Mouse (Mus musculus) adrenal gland, adult 2 months (tissue): ENCODE results near the gene Fras1. TPM values are rescaled to one million over a fixed set of nuclear protein-coding genes. Genes with fewer than 3 reads are reported as not detected.
A peak's percentile ranks its signal among the peaks of the same experiment; 100 is the strongest.

Experiments
- DNase-seq: peaks from one replicate; pipeline ENCODE4 v3.0.0; 2021
- polyA plus RNA-seq: library from polyadenylated mRNA; depleted of rRNA; stranded (reverse); fragments of >200 nt; gene quantifications from 2 replicates; pipeline ENCODE4 v1.2.3, GENCODE M21; 2012; rRNA removed
- total RNA-seq, 2 experiments: library from RNA; stranded (reverse); gene quantifications; 2 replicates each; pipeline ENCODE4 v1.2.3; 2021

The Fras1 gene
- total and polyA plus RNA-seq, 3 experiments, result 0.48 to 1.8 (median 1.6) TPM

DNA sequence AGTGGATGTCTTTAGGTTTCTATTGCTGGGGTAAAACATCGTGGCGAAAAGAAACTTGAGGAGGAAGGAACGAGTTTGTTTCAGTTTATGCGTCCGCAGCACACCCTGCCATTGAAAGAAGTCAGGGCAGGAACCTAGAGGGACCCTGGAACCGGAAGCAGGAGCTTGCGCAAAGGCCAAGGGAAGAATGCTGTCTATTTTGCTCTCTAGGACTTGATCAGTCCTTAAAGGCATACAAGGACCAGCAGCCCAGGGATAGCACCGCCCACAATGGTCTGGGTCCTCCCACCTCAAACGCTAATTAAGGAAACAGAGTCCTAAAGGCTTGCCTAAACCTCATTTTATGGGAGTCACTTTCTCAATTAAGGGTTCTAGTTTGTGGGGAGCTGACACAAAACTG, 418.7 kb downstream of the Fras1 start:
- peak; percentile 38 for DNase-seq

GRCm38 (mm10) chr5:96792936-96793718, 419.4 kb downstream of the Fras1 start, which contains the start of gene Anxa3:
Gene Anxa3 (plus strand): TSS chr5:96793339.
- DNase-seq, result peak; percentile 63

- no peak for DNase-seq
Measured at GRCm38 (mm10) chr5:96793953-96794635, 420.3 kb downstream of the Fras1 start.

DNA sequence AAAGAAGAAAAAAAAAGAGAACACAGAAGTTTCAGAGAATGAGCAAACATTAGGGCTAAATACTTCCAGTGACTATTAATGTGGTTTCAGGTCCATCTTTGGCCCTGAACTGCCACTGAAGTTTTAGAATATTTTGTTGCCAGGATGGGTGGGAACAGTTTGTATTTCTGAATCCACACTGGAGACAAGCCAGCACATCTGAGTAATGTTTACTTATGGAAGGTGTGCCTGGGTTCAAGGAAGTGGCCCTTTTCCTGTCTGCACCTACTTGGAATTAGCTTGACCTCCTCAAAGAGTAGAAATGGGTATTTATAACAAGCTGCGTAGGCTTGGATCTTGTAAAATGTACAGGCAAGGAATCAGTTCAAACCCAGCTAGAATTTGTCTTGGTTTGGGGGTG, 422.0 kb downstream of the Fras1 start:
- peak; percentile 12 for DNase-seq

GRCm38 (mm10) chr5:96797465-96797864, 423.7 kb downstream of the Fras1 start:
- DNase-seq, result no peak

DNA sequence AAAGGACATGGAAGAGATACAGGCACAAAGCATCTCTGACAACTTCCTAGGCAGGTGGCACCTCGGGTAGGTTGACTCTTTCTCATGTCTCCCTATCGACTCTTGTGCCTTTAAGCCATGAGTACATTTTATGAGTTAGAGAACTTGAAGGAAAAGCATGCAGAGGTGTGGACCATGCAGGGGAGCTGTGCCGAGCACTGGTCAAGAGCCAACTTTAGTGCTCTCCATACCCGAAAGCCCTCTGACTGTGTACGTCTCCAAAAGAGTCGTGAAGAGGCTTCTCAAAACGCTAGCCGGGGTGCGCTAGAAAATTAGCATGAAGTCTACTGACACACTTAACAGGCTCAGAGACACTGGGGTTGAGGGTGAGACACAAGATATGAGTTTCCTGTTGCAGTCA, 425.4 kb downstream of the Fras1 start:
- no peak for DNase-seq

DNA sequence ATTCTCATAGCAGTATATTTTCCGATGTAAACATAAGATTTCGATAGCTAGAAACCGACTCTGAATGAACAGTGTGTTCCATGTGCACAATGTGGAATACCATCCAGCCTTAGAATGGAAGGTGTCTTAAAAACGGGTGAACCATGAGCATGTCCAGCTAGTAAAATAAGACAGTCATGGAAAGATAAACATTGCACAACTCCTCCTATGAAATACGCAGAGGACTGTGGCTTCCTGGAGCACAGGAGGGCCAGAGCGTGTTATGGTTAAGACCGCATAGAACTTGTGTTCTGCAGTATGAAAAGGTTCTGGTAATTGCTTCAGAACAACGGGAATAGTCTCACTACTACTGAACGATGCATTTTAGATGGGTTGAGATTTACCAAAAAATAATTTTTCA, 426.2 kb downstream of the Fras1 start:
- DNase-seq, result no peak

- no peak for DNase-seq
Measured at GRCm38 (mm10) chr5:96802185-96802584, 428.4 kb downstream of the Fras1 start.

DNA sequence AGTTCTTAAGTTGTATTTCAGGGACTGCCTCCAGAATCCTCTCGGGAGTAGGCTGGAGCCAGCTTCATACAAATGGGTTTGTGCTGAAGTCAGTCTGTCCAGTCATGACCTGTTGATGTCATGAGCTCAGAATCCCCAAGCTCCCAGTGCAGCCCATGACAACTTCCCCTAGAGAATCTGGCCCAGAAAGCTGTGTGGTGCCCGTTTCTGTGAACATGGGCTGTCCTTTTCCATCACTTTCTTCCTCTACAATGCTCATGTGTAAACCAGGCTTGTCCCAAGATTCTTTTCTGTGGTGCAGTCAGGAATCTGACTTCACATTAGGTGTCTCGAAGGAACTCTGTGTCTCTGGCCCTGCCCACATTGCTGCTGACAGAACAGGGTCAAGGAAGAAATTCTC, 429.3 kb downstream of the Fras1 start:
- peak; percentile 24 for DNase-seq

GRCm38 (mm10) chr5:96804304-96804703, 430.5 kb downstream of the Fras1 start:
- DNase-seq, result peak; percentile 58

DNA sequence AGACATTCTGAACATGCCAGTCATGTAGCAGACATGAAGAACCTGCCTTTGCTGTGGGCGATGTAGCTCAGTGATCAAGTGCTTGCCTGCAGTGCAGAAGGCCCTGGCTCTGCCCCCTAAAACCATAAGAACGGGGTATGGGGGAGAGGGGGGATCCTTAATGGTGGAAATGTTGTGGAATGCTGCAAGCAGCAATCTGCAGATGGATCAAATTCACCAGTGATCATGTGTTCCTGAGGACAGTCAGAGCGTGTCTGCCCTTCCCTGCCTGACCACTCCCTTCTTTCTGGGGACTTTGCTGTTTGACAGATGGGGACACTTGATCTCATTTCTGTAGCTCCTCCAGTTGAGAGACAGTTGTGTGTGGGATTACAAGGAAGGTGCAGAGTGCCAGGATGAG, 431.1 kb downstream of the Fras1 start:
- DNase-seq, result no peak

DNA sequence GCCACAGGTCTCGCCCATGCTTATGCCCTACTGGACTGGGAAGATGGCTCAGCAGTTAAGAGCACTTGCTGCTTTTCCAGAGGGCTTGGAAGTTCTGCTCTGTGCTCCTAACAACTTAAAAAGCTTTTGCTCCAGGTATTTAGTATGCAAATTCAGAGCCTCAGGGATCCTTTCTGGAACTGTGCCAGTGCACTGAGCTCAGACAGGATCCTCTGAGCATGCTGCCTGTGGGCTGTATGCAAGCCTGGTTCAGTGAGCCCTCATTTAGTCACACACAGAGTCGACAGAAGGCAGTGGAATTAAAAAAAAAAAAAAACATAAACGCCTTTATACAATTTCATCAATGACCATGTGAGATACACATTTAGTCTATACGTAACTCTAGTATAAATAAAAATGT, 436.9 kb downstream of the Fras1 start:
- DNase-seq, result no peak

GRCm38 (mm10) chr5:96824769-96825327, 451.1 kb downstream of the Fras1 start:
- no peak for DNase-seq

DNA sequence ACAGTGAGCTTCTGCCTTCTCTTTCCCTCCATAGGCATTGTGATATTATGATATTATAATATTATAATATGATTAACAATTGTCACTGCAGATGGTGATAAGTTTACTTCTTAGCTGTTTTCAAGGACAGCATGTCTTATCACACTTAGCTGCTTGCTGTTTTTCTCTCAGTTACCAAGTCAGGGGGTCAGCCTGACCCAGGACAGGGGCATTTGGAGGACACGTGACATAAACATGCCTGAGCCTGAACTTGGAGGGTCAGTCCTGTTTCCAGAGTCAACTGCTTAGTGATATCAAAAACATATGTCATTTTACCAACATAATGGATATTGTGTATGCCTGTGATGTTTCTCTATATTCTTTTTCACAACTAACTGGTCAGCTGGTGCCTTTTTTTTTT, 453.4 kb downstream of the Fras1 start:
- no peak for DNase-seq

Other genes with a start within 250 kb of the Fras1 start
- gene Cnot6l, start 209.8 kb upstream of the Fras1 start, total RNA-seq, result 10 to 100 TPM; 63.4 to 97.2 TPM
- gene Cnot6l, start 209.8 kb upstream of the Fras1 start, polyA plus RNA-seq, result 1.5 and 2.1 TPM in 2 replicates
- 10 to 100 TPM; 18.2 to 24.5 TPM for gene Mrpl1, start 164.5 kb upstream of the Fras1 start, total RNA-seq
- gene Mrpl1, start 164.5 kb upstream of the Fras1 start, polyA plus RNA-seq, result 1.8 and 2.6 TPM in 2 replicates